Mouse (Mus musculus): Measurements from ENCODE around the gene Pdhb.
A peak's percentile ranks its signal among the peaks of the same experiment; 100 is the strongest.

Gene Pdhb

DNA sequence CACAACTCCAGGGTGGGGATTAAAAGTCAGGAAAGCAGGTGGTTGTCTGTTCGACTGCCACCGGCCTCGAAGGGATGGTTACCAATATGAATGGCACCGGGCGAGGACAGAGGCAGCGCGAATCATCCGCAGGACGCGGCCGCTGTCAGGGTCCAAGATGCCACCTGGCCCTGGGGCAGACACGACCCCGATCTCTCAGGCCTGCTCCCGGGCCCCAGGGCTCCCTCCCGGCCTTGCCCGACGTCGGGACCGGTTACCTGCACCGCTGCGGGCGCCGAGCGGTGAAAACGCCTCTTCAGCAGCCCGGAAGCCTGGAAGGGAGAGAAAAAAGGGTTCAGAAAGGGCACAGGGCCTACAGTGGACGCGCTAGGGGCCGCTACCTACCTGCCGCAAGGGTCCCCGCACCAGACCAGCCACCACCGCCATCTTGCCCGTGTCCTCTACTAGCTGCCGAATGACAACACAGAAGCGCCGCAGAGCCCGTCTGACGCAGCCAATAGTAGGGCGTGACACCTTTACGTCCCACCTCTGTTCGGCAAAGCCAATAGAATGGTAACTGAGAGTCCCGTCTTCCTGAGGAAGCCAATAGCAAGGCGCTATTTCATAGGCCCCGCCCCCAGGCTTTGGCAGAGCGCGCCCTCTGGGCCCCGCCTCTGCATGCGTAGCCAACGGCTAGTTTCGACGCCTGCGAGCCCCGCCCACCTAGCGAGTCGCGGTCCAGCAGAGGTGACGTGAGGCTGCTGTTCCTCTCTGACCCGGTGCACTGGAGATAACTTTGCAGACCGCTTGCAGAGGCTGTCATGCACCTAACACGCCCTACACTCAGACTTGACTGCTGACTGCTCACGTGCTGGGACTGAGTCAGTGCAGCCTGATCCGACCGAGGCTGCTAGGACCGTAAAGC is at the start of gene Pdhb:
Gene Pdhb, minus strand, starts transcription at position 519 of the 904 bp plus-strand sequence.
- peak; percentile 96 for DNase-seq (ENCODE audit: low spot score)

DNA sequence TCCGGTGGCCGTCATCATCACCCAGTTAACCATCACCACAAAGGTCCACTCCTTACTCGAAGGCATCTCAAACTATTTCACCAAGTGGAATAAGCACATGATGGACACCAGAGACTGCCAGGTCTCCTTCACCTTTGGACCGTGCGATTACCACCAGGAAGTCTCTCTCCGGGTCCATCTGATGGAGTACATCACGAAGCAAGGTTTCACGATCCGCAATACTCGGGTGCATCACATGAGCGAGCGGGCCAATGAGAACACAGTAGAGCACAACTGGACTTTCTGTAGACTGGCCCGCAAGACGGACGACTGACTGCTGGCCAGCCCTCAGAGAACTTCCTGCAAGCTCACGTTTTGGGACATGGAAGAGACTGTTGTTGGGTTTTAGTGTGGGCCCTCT is 49.7 kb upstream of the Pdhb start:
- DNase-seq (ENCODE audit: low spot score) = no peak

- DNase-seq (ENCODE audit: low spot score) = no peak
Measured at GRCm38 (mm10) chr14:8220912-8221311, 48.1 kb upstream of the Pdhb start.

- no peak for DNase-seq (ENCODE audit: low spot score)
Measured at GRCm38 (mm10) chr14:8220306-8220705, 47.5 kb upstream of the Pdhb start.

GRCm38 (mm10) chr14:8219876-8220275 is 47.1 kb upstream of the Pdhb start:
- DNase-seq (ENCODE audit: low spot score) = no peak

DNA sequence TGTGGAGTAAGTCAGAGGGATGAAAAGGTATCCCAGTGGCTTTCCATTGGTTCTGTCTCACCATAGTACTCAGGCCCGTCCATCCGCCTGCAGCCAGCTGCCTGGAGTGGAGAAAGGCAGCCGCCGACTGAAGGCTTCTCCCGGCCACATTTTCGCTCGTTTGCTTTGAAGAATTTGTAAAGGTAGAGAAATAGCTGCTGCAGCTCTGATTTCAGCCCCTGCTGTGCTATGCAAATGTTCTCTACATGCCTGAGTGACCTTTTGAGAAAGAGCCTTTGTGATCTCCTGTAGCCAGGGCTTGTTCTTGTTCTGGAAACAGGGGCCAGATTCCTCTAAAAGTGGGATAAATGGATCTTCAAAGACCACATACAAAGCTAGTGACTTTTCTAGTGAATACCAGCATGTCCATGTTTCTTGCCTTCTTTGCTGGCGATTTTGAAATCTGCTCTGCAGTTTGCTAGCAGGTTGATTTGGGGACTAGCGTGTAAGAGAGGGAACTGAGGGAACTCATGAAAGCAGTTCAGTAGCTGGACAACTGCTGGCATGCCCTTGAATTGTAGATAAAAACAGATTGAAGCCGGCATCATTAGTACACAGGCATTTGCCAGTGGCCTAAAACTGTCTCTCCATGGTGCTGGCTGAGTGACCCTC is 46.0 kb upstream of the Pdhb start:
- no peak for DNase-seq (ENCODE audit: low spot score)

GRCm38 (mm10) chr14:8218238-8218637 is 45.4 kb upstream of the Pdhb start:
- DNase-seq (ENCODE audit: low spot score) = no peak

DNA sequence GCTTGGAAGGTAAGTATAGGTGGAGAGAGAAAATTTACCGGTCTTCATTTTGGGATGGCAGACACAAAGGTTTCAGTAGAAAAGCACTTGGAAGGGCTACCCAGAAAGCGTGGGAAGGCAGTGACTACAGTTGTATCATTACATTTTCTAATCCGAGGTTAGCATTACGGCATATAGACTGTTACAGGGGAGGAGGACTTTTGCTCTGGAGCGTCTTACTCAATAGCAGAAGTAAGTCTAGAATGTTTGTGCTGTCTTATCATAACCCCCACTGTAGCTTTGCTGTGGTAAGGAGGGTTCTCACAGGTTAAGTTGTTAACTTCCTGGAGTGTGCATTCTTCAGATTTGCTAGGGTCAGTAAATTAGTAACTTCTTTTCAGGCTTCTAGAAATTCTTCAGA is 43.3 kb upstream of the Pdhb start:
- no peak for DNase-seq (ENCODE audit: low spot score)

GRCm38 (mm10) chr14:8215208-8215778 is 42.5 kb upstream of the Pdhb start:
- DNase-seq (ENCODE audit: low spot score) = no peak

GRCm38 (mm10) chr14:8214299-8215207 is 41.7 kb upstream of the Pdhb start:
- peak; percentile 67 for DNase-seq (ENCODE audit: low spot score)

DNA sequence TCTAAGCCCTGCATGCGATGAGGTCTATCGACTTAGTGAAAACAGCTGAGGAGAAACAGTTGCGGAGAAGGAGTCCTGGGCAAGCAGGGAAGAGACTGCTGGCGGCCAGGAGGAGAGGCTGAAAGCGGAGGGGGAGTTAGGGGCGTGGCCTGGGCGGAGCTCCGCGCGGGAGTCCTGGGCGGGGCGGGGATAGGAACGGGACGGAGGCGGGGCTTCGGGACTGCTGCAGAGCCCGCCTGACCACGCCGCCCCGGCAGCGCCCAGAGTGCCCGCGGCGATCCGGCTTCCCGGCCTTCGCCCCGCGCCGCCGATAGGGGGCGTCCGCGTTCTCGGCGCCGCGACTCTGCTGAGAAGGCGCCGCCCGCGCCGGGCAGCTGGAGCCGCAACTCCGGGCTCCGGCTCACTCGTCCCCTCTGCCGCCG is 41.0 kb upstream of the Pdhb start, which contains the start of gene Kctd6:
Gene Kctd6, plus strand, starts transcription at position 338 of the 422 bp plus-strand sequence.
- peak; percentile 98 for DNase-seq (ENCODE audit: low spot score)

GRCm38 (mm10) chr14:8212996-8213395 is 40.2 kb upstream of the Pdhb start:
- no peak for DNase-seq (ENCODE audit: low spot score)

DNA sequence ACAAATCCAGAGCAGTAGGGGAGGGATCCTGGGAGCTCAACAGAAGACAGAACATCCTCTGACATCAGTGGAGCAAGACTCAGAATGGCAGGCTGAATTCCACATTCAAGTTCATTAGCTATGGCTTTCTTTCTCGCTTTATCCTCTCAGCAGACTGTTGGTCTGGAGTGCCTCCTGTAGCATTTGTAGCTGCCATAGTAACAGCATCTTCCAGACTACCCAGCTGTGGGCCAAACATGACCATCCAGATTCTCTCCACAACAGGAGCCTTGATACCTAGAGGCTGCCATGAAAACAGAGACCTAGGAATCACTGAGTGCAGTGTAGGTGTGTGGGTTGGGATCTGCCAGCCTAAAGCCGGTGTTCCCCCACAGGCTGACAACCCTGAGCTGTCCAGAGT is 37.1 kb upstream of the Pdhb start:
- no peak for DNase-seq (ENCODE audit: low spot score)

DNA sequence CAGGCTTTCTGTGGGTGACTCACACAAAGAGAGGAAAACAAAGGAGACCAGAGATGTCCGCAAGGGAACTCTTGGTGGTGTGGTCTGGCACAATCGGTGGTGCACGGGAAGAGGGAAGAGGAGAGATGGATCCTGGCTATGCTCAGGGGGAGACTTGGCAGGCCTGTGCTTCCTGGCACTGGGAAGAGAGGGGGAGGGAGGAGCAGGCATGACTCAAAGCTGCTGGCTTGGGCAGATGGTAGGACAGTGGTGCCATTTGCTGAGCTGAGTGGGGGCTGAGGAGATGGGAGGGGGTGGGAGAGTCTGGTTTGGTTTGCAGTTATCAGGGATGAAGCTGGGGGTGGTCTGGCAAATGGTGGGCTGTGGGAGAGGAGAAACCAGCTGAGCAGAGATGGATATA is 36.1 kb upstream of the Pdhb start:
- no peak for DNase-seq (ENCODE audit: low spot score)

- no peak for DNase-seq (ENCODE audit: low spot score)
Measured at GRCm38 (mm10) chr14:8207543-8207942, 34.7 kb upstream of the Pdhb start.

DNA sequence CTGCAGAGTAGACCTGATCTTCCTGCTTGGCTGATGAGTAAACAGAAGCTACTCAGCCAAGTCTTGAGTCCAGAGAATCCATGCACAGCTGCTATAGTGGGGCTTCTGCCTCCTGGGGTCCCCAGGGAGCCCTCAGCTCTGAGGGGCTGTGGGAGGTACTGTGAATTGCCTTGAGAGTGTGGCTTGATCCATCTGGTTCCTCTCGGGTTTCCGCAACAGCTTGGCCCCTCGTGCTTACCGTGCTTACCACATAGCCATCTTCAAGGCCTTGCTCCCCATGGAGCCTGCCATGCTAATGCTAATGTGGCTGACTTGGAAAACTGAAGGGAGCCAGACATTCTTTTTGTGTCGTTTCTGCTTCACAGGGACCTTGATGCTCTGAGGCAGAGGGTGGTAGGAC is 34.3 kb upstream of the Pdhb start:
- no peak for DNase-seq (ENCODE audit: low spot score)

- DNase-seq (ENCODE audit: low spot score) = no peak
Measured at GRCm38 (mm10) chr14:8206179-8206910, 33.5 kb upstream of the Pdhb start.

GRCm38 (mm10) chr14:8201715-8202114 is 28.9 kb upstream of the Pdhb start:
- no peak for DNase-seq (ENCODE audit: low spot score)

DNA sequence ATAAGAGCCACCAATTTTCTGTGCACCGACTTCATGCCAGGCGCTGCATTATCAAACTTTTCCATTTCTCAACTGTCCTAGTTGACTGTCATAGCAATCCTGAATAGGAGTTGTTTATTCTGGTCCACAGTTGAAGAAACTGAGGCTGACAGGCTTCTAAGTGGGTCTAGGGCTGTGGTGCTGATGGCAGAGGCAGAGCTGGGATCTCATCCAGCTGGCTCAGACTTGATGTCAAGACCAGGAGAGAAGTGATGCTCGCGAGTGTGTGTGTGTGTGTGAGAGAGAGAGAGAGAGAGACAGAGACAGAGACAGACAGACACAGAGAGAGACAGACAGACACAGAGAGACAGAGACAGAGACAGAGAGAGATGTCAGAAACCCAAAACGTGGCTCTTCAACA is 27.9 kb upstream of the Pdhb start:
- no peak for DNase-seq (ENCODE audit: low spot score)

- no peak for DNase-seq (ENCODE audit: low spot score)
Measured at GRCm38 (mm10) chr14:8192727-8193126, 19.9 kb upstream of the Pdhb start.

DNA sequence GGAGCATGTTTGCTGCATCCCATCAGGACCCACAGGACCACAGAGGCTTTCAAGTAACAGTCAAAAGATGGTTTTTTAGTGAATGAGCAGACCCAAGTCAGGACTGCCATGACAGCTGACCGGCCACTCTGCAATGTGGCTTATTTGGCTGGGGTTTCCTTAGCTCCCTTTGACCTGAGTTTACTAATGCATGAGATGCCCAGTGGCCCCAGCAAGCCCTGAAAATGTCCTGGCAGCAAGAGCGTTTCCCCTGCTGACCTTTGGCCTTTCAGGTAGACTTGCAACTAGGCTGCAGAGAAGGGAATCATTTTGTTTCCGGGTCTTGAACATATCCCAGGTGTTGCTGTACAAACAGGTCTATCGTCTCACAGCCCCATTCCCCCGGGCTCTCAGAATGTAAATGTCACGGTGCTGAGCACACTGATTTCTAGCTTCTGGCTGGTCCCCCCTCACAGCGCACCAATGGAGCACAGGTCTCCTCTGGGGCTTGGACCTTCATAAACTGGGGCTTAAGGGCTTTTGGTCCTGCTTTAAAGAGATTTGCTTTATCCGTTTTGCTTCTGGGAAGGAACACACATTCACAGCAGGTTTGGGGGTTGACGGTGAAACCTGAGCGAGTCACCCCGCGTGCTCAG is 18.6 kb upstream of the Pdhb start:
- no peak for DNase-seq (ENCODE audit: low spot score)
